Mouse (Mus musculus): ENCODE results near the gene Fstl3.

DNA sequence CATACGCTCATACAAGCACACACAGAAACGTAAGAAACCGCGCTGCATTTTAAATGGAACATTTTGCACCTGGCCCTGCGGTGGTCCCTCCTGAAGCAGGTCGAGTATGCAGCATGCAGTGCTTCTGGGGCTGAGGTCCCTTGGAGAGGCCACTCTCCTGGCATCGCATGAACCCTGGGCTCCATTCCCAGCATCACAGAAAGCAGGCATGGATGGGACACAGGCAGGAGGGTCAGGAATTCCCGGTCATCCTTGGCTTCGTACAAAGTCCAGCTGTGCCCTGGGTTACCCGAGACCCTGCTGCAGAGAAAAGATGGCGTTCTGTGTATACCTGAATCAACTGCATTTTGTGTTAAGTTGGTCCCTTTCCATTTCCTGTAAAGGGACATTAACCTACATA, 23.4 kb downstream of the Fstl3 start:
- TF ChIP-seq CTCF (IDR thresholded peaks at IDR 0.05; ENCODE audit: control insufficient read depth, insufficient read depth, low read length), result no peak
- TF ChIP-seq POLR2A (IDR thresholded peaks at IDR 0.05; ENCODE audit: borderline replicate concordance, control insufficient read depth, low read depth, low read length), result no peak
